Mouse (Mus musculus) testis, adult 2 months (tissue): ENCODE measurements at regions not wholly inside any gene's neighbourhood (a gene's known extent, or its start where the extent isn't known, plus 50 kb on each side); places are given as distances from the start of the nearest gene placed in this dataset.

ENCODE experiments used
- CTCF ChIP-seq: fragments of 200-500 bp; IDR thresholded peaks from 2 replicates; pipeline ENCODE4 v1.5.1; 2012; ENCODE audit warnings: low read depth, mild to moderate bottlenecking, inconsistent platforms, low read length, moderate library complexity; ENCODE audit not compliant: control insufficient read depth, insufficient read depth, insufficient replicate concordance
- POLR2A ChIP-seq: fragments of 200-500 bp; IDR thresholded peaks from 2 replicates; pipeline ENCODE4 v1.6.1; 2012; ENCODE audit warnings: low read depth, mild to moderate bottlenecking, inconsistent platforms, low read length, moderate library complexity; ENCODE audit not compliant: control insufficient read depth

GRCm38 (mm10) chr7:71120975-71121374 lies 230.3 kb downstream of the Gm10295 start:
- TF ChIP-seq POLR2A = no peak
- no peak for TF ChIP-seq CTCF
